Mouse (Mus musculus): ENCODE results near the gene Dtx1. TPM values are rescaled to one million over a fixed set of nuclear protein-coding genes. Genes with fewer than 3 reads are reported as not detected.

The Dtx1 gene
- total and polyA plus RNA-seq, 2 experiments from 2014 or later = 65.2 to 193 TPM

DNA sequence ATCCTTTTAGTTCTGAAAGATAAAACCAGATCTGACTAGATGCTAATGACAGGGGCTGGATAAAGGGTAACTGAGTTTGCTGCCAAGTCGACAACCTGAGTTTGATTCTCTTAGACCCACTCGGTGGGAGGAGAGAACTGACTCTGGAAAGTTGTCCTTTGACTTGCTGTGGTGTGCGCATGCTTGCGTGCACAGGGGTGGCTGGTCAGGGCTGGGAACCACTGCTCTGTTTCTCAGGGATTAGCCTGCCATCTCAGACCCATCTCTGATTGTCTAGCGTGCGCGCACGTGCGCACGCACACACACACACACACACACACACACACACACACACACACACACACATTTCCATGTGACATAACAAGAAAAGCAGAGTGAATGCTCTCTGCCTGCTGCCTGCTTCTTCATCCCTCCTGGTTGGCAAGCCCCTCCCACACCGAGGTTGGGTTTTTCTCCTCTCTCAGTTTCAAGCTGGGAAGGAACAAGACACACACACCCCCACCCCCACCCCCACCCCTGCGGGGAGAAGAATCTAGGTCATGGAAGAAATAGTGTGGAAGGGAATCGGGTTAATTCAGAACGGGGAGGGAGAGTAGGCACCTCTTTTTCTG is 22.8 kb upstream of the Dtx1 start:
- Histone ChIP-seq H3K27ac (ENCODE audit: low read depth, low read length) (no peak overlapping the region), H3K4me2 (ENCODE audit: low read depth) (no peak overlapping the region), H3K9me3 (ENCODE audit: low read length) (no peaks in the 10 kb centered on the region), H3K9ac (no peak overlapping the region), H3K27me3 (ENCODE audit: insufficient read depth, low read length) (no peaks in the 10 kb centered on the region), H3K4me3 (ENCODE audit: low read depth, low read length) (no peak overlapping the region), H3K36me3 (ENCODE audit: insufficient read depth) (no peaks in the 10 kb centered on the region), H3K4me1 (ENCODE audit: insufficient read depth) (peaks cover 1% of the 10 kb centered on the region; the same call in 1 of the 2 replicates)
- TF ChIP-seq CTCF (IDR thresholded peaks at IDR 0.05; ENCODE audit: low read depth) = no peak
- DNase-seq = peak; percentile 33
- WGBS = 60% methylated on average over 14 of the region's 14 CpGs
- peak; percentile 38 for ATAC-seq

DNA sequence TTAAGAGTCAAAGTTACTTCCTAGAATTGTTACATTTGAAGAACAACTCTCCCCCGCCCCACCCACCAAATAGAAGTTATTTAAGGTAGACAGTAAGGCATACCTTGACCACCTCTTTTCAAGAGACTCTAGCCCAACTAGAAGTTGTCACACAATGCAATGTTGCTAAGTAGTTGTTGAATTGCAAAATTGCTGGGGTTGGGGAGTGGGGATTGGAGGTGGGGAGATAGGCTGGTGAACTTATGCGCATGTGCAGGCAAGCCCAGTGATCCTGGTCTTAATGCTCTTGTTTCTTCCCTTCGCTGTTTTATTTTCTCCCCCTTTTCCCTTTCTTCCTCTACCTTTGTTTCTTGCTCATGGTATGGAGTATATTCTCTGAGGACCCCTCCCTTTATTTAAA is 22.0 kb upstream of the Dtx1 start:
- no peak overlapping the region for H3K9ac ChIP-seq
- no peak for DNase-seq
- no peak overlapping the region for H3K4me2 ChIP-seq (ENCODE audit: low read depth)
- H3K36me3 ChIP-seq (ENCODE audit: insufficient read depth) = no peaks in the 10 kb centered on the region
- H3K4me1 ChIP-seq (ENCODE audit: insufficient read depth) = peaks cover 6% of the 10 kb centered on the region; the same call in 1 of the 2 replicates
- no peak for TF ChIP-seq CTCF (IDR thresholded peaks at IDR 0.05; ENCODE audit: low read depth)
- H3K27ac ChIP-seq (ENCODE audit: low read depth, low read length) = no peak overlapping the region
- 95% methylated on average over 3 of the region's 3 CpGs for WGBS
- no peaks in the 10 kb centered on the region for H3K27me3 ChIP-seq (ENCODE audit: insufficient read depth, low read length)
- no peak overlapping the region for H3K4me3 ChIP-seq (ENCODE audit: low read depth, low read length)
- no peaks in the 10 kb centered on the region for H3K9me3 ChIP-seq (ENCODE audit: low read length)
- ATAC-seq = no peak

DNA sequence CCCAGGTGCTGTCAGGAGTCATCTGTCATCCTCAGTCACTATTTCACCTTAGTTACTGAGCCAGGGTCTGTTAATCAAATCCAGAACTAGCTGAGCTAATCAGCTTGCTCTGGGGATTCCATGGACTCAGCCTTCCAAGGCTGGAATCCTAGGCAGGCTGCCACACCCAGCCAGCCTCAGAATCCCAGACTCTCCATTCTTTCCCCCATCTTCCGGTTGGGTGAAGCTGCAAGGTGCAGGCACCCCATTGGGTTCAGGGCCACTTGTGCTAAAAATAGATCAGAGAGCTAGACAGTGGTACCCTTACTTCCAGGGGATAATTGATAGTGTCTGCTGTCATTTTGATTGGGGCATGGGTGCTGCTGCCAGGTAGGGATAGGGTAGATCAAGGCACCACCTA is 21.0 kb upstream of the Dtx1 start:
- no peaks in the 10 kb centered on the region for H3K27me3 ChIP-seq (ENCODE audit: insufficient read depth, low read length)
- no peaks in the 10 kb centered on the region for H3K9me3 ChIP-seq (ENCODE audit: low read length)
- no peak for TF ChIP-seq CTCF (IDR thresholded peaks at IDR 0.05; ENCODE audit: low read depth)
- H3K36me3 ChIP-seq (ENCODE audit: insufficient read depth) = no peaks in the 10 kb centered on the region
- H3K9ac ChIP-seq = no peak overlapping the region
- H3K27ac ChIP-seq (ENCODE audit: low read depth, low read length) = no peak overlapping the region
- 65% methylated on average over 1 of the region's 1 CpGs for WGBS
- H3K4me1 ChIP-seq (ENCODE audit: insufficient read depth) = peaks cover 6% of the 10 kb centered on the region; the same call in 1 of the 2 replicates
- ATAC-seq = no peak
- no peak overlapping the region for H3K4me3 ChIP-seq (ENCODE audit: low read depth, low read length)
- DNase-seq = no peak
- no peak overlapping the region for H3K4me2 ChIP-seq (ENCODE audit: low read depth)

DNA sequence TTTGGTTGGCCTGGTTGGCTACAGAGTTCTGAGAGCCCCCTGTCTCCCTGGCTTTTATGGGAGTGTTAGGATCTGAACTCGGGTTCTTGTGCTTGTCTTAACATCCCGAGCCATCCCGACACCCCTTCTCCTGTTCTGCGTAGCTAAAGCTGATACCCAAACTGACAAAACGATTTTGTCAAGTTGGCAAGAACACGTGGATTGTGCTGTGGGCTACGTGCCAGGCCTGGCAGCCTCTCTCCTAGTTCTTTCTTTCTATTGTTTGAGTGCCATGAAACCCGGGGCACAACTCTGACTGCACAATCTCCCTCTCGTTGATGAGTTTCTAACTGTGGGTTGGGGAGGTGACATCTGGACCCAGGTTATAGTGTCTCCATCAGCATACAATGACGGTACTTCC is 17.6 kb upstream of the Dtx1 start:
- Histone ChIP-seq H3K9me3 (ENCODE audit: low read length) (no peaks in the 10 kb centered on the region), H3K4me3 (ENCODE audit: low read depth, low read length) (no peak overlapping the region), H3K4me1 (ENCODE audit: insufficient read depth) (peaks cover 6% of the 10 kb centered on the region; the same call in 1 of the 2 replicates), H3K27me3 (ENCODE audit: insufficient read depth, low read length) (no peaks in the 10 kb centered on the region), H3K27ac (ENCODE audit: low read depth, low read length) (no peak overlapping the region), H3K4me2 (ENCODE audit: low read depth) (no peak overlapping the region), H3K9ac (no peak overlapping the region), H3K36me3 (ENCODE audit: insufficient read depth) (no peaks in the 10 kb centered on the region)
- TF ChIP-seq CTCF (IDR thresholded peaks at IDR 0.05; ENCODE audit: low read depth) = no peak
- peak; percentile 77 for DNase-seq
- peak; percentile 27; the same call in 1 of the 2 replicates for ATAC-seq
- WGBS = 21% methylated on average over 10 of the region's 10 CpGs

DNA sequence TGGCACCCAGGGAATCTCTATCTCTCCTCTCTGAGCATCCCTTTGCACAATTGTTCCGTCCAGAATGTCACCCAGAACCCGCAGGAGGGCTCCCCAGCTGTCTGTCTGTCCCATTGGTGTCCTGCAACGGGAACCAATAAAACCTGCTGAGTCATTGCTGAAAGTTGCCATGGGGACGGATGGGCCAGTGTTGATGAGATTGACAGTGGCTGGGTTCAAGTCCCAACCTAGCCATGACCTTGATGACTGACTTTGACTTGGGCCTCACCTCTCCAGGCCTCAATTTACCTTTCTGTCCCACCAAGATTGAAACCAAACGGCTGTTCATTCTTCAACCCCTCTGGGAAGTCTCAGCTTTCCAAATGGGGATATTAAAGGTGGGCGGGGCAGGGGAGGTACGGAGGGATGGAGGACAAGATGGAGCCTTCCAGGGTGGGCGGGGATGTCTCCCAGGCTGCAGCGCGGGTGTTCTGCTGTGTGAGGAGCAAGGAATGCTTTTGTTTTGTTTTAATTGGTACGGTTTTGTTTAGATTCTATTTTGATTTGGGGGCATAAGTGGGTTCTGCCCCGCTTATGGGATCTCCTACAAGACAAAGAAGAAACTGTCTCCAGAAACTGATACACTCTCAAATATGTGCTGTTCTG is 14.2 kb upstream of the Dtx1 start:
- Histone ChIP-seq H3K27me3 (ENCODE audit: insufficient read depth, low read length) (no peaks in the 10 kb centered on the region), H3K9ac (no peak overlapping the region), H3K9me3 (ENCODE audit: low read length) (no peaks in the 10 kb centered on the region), H3K27ac (ENCODE audit: low read depth, low read length) (no peak overlapping the region), H3K4me1 (ENCODE audit: insufficient read depth) (peaks cover 6% of the 10 kb centered on the region; the same call in 1 of the 2 replicates), H3K36me3 (ENCODE audit: insufficient read depth) (no peaks in the 10 kb centered on the region), H3K4me3 (ENCODE audit: low read depth, low read length) (no peak overlapping the region), H3K4me2 (ENCODE audit: low read depth) (no peak overlapping the region)
- DNase-seq (no peak), ATAC-seq (no peak)
- no peak for TF ChIP-seq CTCF (IDR thresholded peaks at IDR 0.05; ENCODE audit: low read depth)
- WGBS = 51% methylated on average over 12 of the region's 12 CpGs

DNA sequence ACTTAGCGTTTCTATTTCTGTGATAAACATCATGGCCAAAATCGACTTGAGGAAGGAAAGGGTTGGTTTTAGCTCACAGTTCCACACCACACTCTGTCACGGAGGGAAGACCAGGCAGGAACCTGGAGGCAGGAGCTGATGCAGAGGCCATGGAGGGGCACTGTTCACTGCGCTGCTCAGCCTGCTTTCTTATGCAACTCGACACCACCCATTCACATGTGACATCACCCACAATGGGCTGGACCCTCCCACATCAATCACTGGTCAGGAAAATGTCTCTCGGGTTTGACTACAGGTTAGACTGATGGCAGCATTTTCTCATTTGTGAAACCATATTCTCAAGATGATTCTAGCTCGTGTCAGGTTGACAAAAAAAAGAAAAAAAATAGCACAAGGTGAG is 9.3 kb upstream of the Dtx1 start:
- no peak overlapping the region for H3K27ac ChIP-seq (ENCODE audit: low read depth, low read length)
- 55% methylated on average over 7 of the region's 7 CpGs for WGBS

DNA sequence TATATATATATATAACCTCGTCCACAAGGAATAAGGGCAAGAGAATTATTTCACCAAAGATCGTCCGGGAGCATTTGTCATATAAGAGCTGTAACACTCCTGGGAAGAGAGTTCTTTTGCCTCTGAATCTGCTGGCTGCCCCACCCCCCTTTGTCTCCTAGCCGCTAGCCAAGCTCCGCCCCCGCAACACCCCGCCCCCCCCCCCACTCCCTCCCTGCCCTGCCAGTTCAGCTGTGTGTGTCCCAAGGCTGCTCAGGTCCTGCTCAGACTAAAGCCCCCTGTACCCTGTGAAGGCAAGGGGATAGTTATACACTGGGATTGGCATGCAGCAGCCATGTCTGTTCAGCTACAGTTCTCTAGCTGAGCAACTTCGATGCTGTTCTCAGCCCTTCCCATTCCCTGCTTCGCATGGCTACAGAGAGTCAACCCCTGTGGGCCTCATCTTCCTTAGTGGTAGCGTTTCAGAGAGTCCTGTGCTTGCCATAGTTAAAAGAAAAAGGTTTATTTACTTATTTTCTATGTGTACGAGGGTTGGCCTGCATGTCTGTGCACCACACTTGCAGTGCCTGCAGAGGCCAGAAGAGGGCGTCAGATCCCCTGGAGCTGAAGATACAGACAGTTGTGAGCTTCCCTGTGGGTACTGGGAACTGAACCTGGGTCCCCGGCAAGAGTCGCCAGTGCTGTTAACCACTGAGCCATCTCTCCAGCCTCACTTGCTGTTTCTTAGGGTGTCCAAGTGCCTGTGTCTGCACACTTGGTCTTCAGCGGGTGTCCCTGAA is 7.1 kb upstream of the Dtx1 start:
- Histone ChIP-seq H3K27ac (ENCODE audit: low read depth, low read length) (no peak overlapping the region), H3K4me2 (ENCODE audit: low read depth) (no peak overlapping the region), H3K27me3 (ENCODE audit: insufficient read depth, low read length) (no peaks in the 10 kb centered on the region), H3K36me3 (ENCODE audit: insufficient read depth) (no peaks in the 10 kb centered on the region), H3K9me3 (ENCODE audit: low read length) (no peaks in the 10 kb centered on the region), H3K4me1 (ENCODE audit: insufficient read depth) (no peaks in the 10 kb centered on the region), H3K9ac (no peak overlapping the region), H3K4me3 (ENCODE audit: low read depth, low read length) (no peak overlapping the region)
- ATAC-seq = no peak
- WGBS = 53% methylated on average over 15 of the region's 15 CpGs
- 0 out of 2 replicates have a peak, but pooled peaks have one; percentile 31 for TF ChIP-seq CTCF (IDR thresholded peaks at IDR 0.05; ENCODE audit: low read depth)
- no peak for DNase-seq

More for the DNA sequence above, 9.3 kb upstream of the Dtx1 start:
- TF ChIP-seq CTCF (IDR thresholded peaks at IDR 0.05; ENCODE audit: low read depth) = no peak
- H3K9ac ChIP-seq = no peak overlapping the region
- no peak overlapping the region for H3K4me2 ChIP-seq (ENCODE audit: low read depth)
- no peaks in the 10 kb centered on the region for H3K9me3 ChIP-seq (ENCODE audit: low read length)
- H3K4me3 ChIP-seq (ENCODE audit: low read depth, low read length) = no peak overlapping the region
- DNase-seq (no peak), ATAC-seq (no peak)
- H3K4me1 ChIP-seq (ENCODE audit: insufficient read depth) = no peaks in the 10 kb centered on the region
- no peaks in the 10 kb centered on the region for H3K36me3 ChIP-seq (ENCODE audit: insufficient read depth)
- H3K27me3 ChIP-seq (ENCODE audit: insufficient read depth, low read length) = no peaks in the 10 kb centered on the region

All from forebrain, postnatal 0 days (tissue).